Mouse (Mus musculus): ENCODE data around the gene Etl4. TPM values are rescaled to one million over a fixed set of nuclear protein-coding genes. Genes with fewer than 3 reads are reported as not detected.

Gene Etl4
- polyA plus RNA-seq, 1 experiment from 2014 or later, result 76.7 TPM

- no peaks in the 10 kb centered on the region for H3K9me3 ChIP-seq (ENCODE audit: control insufficient read depth, low read depth, low read length)
- no peak overlapping the region for H3K27ac ChIP-seq (ENCODE audit: low read length)
- no peak overlapping the region for H3K9ac ChIP-seq (replicated peaks; ENCODE audit: low read depth, low read length)
- H3K4me2 ChIP-seq (replicated peaks; ENCODE audit: low read depth, low read length), result no peak overlapping the region
- no peaks in the 10 kb centered on the region for H3K27me3 ChIP-seq (ENCODE audit: control insufficient read depth, insufficient read depth, low read length)
- 90% methylated on average over 1 of the region's 1 CpGs for WGBS
- no peak for ATAC-seq (ENCODE audit: insufficient number of reproducible peaks, insufficient read depth, low FRiP score, low read depth)
- H3K36me3 ChIP-seq (ENCODE audit: control insufficient read depth, insufficient read depth, low read length), result no peaks in the 10 kb centered on the region
- no peak overlapping the region for H3K4me3 ChIP-seq (ENCODE audit: low read depth, low read length)
- H3K4me1 ChIP-seq (ENCODE audit: control insufficient read depth, insufficient read depth, low read length), result no peaks in the 10 kb centered on the region
Measured at GRCm38 (mm10) chr2:19933836-19934235, 24.3 kb downstream of the Etl4 start.

GRCm38 (mm10) chr2:19945205-19945604 lies 35.6 kb downstream of the Etl4 start:
- Histone ChIP-seq H3K4me3 (ENCODE audit: low read depth, low read length) (no peak overlapping the region), H3K4me1 (ENCODE audit: control insufficient read depth, insufficient read depth, low read length) (no peaks in the 10 kb centered on the region), H3K27me3 (ENCODE audit: control insufficient read depth, insufficient read depth, low read length) (no peaks in the 10 kb centered on the region), H3K9ac (replicated peaks; ENCODE audit: low read depth, low read length) (no peak overlapping the region), H3K27ac (ENCODE audit: low read length) (no peak overlapping the region), H3K36me3 (ENCODE audit: control insufficient read depth, insufficient read depth, low read length) (no peaks in the 10 kb centered on the region), H3K9me3 (ENCODE audit: control insufficient read depth, low read depth, low read length) (no peaks in the 10 kb centered on the region), H3K4me2 (replicated peaks; ENCODE audit: low read depth, low read length) (no peak overlapping the region)
- WGBS, result 87% methylated on average over 6 of the region's 6 CpGs
- no peak for ATAC-seq (ENCODE audit: insufficient number of reproducible peaks, insufficient read depth, low FRiP score, low read depth)

DNA sequence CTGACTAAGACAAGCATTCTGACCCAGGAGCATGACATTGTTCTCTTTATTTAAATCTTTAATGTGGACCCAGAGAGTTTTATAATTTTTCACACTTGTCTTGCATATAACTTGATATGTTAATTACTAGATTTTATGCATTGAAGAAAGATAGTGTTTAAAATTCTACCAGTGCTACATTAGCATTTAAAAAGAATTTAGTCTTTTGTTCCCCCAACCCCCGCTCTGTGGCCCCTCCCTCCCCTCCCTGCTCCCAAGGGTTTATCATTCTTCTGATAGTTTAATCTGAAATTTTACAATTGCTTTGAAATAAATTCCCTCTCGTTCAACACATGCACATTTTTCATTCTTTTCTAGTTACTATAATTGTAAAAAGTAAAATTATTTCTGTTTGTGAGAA lies 43.4 kb downstream of the Etl4 start:
- H3K9ac ChIP-seq (replicated peaks; ENCODE audit: low read depth, low read length), result no peak overlapping the region
- no peaks in the 10 kb centered on the region for H3K27me3 ChIP-seq (ENCODE audit: control insufficient read depth, insufficient read depth, low read length)
- no peak overlapping the region for H3K27ac ChIP-seq (ENCODE audit: low read length)
- H3K4me2 ChIP-seq (replicated peaks; ENCODE audit: low read depth, low read length), result no peak overlapping the region
- ATAC-seq (ENCODE audit: insufficient number of reproducible peaks, insufficient read depth, low FRiP score, low read depth), result no peak
- WGBS, result 73% methylated on average over 2 of the region's 2 CpGs
- H3K9me3 ChIP-seq (ENCODE audit: control insufficient read depth, low read depth, low read length), result no peaks in the 10 kb centered on the region
- no peaks in the 10 kb centered on the region for H3K4me1 ChIP-seq (ENCODE audit: control insufficient read depth, insufficient read depth, low read length)
- no peak overlapping the region for H3K4me3 ChIP-seq (ENCODE audit: low read depth, low read length)
- no peaks in the 10 kb centered on the region for H3K36me3 ChIP-seq (ENCODE audit: control insufficient read depth, insufficient read depth, low read length)

GRCm38 (mm10) chr2:19966445-19966844 lies 56.9 kb downstream of the Etl4 start:
- no peaks in the 10 kb centered on the region for H3K9me3 ChIP-seq (ENCODE audit: control insufficient read depth, low read depth, low read length)
- no peak overlapping the region for H3K4me3 ChIP-seq (ENCODE audit: low read depth, low read length)
- no peaks in the 10 kb centered on the region for H3K27me3 ChIP-seq (ENCODE audit: control insufficient read depth, insufficient read depth, low read length)
- no peaks in the 10 kb centered on the region for H3K36me3 ChIP-seq (ENCODE audit: control insufficient read depth, insufficient read depth, low read length)
- no peak overlapping the region for H3K27ac ChIP-seq (ENCODE audit: low read length)
- H3K4me2 ChIP-seq (replicated peaks; ENCODE audit: low read depth, low read length), result no peak overlapping the region
- WGBS, result 56% methylated on average over 7 of the region's 7 CpGs
- no peak for ATAC-seq (ENCODE audit: insufficient number of reproducible peaks, insufficient read depth, low FRiP score, low read depth)
- H3K4me1 ChIP-seq (ENCODE audit: control insufficient read depth, insufficient read depth, low read length), result no peaks in the 10 kb centered on the region
- H3K9ac ChIP-seq (replicated peaks; ENCODE audit: low read depth, low read length), result no peak overlapping the region

DNA sequence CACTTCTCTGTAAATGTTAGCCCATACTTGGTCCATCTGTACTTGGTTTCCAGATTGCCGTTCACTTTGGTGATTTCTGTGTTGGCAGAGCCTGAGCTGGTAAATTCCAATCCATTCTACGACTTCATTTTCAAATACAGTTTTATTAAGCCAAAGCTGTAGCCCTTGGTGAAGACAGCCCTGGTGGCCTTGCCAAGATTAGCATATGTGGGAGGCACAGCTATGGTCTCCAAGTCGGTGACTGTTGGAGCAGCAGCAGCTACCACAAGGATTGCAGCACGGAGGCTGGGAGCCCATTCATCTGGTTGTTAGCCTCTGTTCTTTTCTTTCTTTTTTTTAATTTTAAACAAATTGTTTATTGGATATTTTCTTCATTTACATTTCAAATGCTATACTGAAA lies 128.1 kb downstream of the Etl4 start:
- no peak for ATAC-seq (ENCODE audit: insufficient number of reproducible peaks, insufficient read depth, low FRiP score, low read depth)
- H3K9me3 ChIP-seq (ENCODE audit: control insufficient read depth, low read depth, low read length), result no peaks in the 10 kb centered on the region
- H3K4me2 ChIP-seq (replicated peaks; ENCODE audit: low read depth, low read length), result no peak overlapping the region
- no peaks in the 10 kb centered on the region for H3K27me3 ChIP-seq (ENCODE audit: control insufficient read depth, insufficient read depth, low read length)
- no peaks in the 10 kb centered on the region for H3K36me3 ChIP-seq (ENCODE audit: control insufficient read depth, insufficient read depth, low read length)
- no peak overlapping the region for H3K9ac ChIP-seq (replicated peaks; ENCODE audit: low read depth, low read length)
- no peak overlapping the region for H3K27ac ChIP-seq (ENCODE audit: low read length)
- H3K4me3 ChIP-seq (ENCODE audit: low read depth, low read length), result no peak overlapping the region
- 85% methylated on average over 4 of the region's 4 CpGs for WGBS
- no peaks in the 10 kb centered on the region for H3K4me1 ChIP-seq (ENCODE audit: control insufficient read depth, insufficient read depth, low read length)

DNA sequence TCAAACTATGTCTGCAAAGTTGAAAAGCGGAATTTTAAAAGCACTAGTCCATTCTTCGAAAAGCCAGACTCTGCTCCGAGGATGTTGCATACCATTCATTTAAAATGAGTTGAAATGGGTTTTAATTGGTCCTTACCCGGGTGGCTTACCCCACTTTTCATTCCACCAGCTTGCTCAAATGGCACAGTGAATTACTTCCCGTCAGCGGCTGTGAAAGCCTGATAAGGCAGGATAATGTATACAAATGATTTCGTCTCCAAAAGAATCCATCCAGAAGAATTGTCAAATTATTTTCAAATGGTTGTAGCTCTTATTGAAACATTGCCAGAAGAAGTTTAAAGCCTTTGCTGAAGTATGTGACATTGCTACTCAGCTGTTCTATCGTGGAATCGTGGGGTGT lies 162.8 kb downstream of the Etl4 start:
- H3K4me2 ChIP-seq (replicated peaks; ENCODE audit: low read depth, low read length), result no peak overlapping the region
- H3K27me3 ChIP-seq (ENCODE audit: control insufficient read depth, insufficient read depth, low read length), result no peaks in the 10 kb centered on the region
- no peaks in the 10 kb centered on the region for H3K9me3 ChIP-seq (ENCODE audit: control insufficient read depth, low read depth, low read length)
- H3K4me3 ChIP-seq (ENCODE audit: low read depth, low read length), result no peak overlapping the region
- no peaks in the 10 kb centered on the region for H3K36me3 ChIP-seq (ENCODE audit: control insufficient read depth, insufficient read depth, low read length)
- no peaks in the 10 kb centered on the region for H3K4me1 ChIP-seq (ENCODE audit: control insufficient read depth, insufficient read depth, low read length)
- no peak overlapping the region for H3K27ac ChIP-seq (ENCODE audit: low read length)
- H3K9ac ChIP-seq (replicated peaks; ENCODE audit: low read depth, low read length), result no peak overlapping the region
- 29% methylated on average over 9 of the region's 9 CpGs for WGBS
- ATAC-seq (ENCODE audit: insufficient number of reproducible peaks, insufficient read depth, low FRiP score, low read depth), result no peak

GRCm38 (mm10) chr2:20076118-20076796 lies 166.7 kb downstream of the Etl4 start:
- H3K9me3 ChIP-seq (ENCODE audit: control insufficient read depth, low read depth, low read length), result no peaks in the 10 kb centered on the region
- no peak for ATAC-seq (ENCODE audit: insufficient number of reproducible peaks, insufficient read depth, low FRiP score, low read depth)
- H3K27ac ChIP-seq (ENCODE audit: low read length), result no peak overlapping the region
- H3K36me3 ChIP-seq (ENCODE audit: control insufficient read depth, insufficient read depth, low read length), result no peaks in the 10 kb centered on the region
- no peaks in the 10 kb centered on the region for H3K4me1 ChIP-seq (ENCODE audit: control insufficient read depth, insufficient read depth, low read length)
- 80% methylated on average over 4 of the region's 4 CpGs for WGBS
- no peaks in the 10 kb centered on the region for H3K27me3 ChIP-seq (ENCODE audit: control insufficient read depth, insufficient read depth, low read length)
- H3K9ac ChIP-seq (replicated peaks; ENCODE audit: low read depth, low read length), result no peak overlapping the region
- H3K4me2 ChIP-seq (replicated peaks; ENCODE audit: low read depth, low read length), result no peak overlapping the region
- H3K4me3 ChIP-seq (ENCODE audit: low read depth, low read length), result no peak overlapping the region

DNA sequence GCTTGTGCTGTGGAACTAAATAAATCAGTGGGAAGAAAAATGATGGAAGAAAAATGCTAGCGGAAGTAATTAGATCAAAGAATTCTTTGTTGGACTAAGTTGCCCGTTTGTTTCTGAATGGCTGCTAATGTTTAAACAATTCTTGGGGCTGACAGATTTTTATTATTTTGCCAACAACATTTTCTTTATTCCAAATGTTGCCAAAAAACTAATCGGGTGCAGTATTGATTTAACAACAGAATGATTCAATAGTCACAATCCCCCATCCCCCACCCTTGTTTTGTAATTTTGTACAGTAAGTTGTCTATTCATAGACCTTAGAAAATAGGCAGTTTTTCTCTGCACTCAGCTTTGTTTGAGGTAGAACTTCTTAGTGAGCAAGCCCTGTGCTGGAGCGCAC lies 175.2 kb downstream of the Etl4 start:
- Histone ChIP-seq H3K9ac (replicated peaks; ENCODE audit: low read depth, low read length) (no peak overlapping the region), H3K4me2 (replicated peaks; ENCODE audit: low read depth, low read length) (no peak overlapping the region), H3K4me3 (ENCODE audit: low read depth, low read length) (no peak overlapping the region), H3K9me3 (ENCODE audit: control insufficient read depth, low read depth, low read length) (no peaks in the 10 kb centered on the region), H3K4me1 (ENCODE audit: control insufficient read depth, insufficient read depth, low read length) (no peaks in the 10 kb centered on the region), H3K27me3 (ENCODE audit: control insufficient read depth, insufficient read depth, low read length) (no peaks in the 10 kb centered on the region), H3K27ac (ENCODE audit: low read length) (no peak overlapping the region), H3K36me3 (ENCODE audit: control insufficient read depth, insufficient read depth, low read length) (no peaks in the 10 kb centered on the region)
- ATAC-seq (ENCODE audit: insufficient number of reproducible peaks, insufficient read depth, low FRiP score, low read depth), result no peak
- WGBS, result 67% methylated on average over 4 of the region's 4 CpGs

GRCm38 (mm10) chr2:20105456-20105855 lies 195.9 kb downstream of the Etl4 start:
- Histone ChIP-seq H3K9me3 (ENCODE audit: control insufficient read depth, low read depth, low read length) (no peaks in the 10 kb centered on the region), H3K4me2 (replicated peaks; ENCODE audit: low read depth, low read length) (no peak overlapping the region), H3K9ac (replicated peaks; ENCODE audit: low read depth, low read length) (no peak overlapping the region), H3K27me3 (ENCODE audit: control insufficient read depth, insufficient read depth, low read length) (no peaks in the 10 kb centered on the region), H3K4me3 (ENCODE audit: low read depth, low read length) (no peak overlapping the region), H3K36me3 (ENCODE audit: control insufficient read depth, insufficient read depth, low read length) (no peaks in the 10 kb centered on the region), H3K4me1 (ENCODE audit: control insufficient read depth, insufficient read depth, low read length) (no peaks in the 10 kb centered on the region), H3K27ac (ENCODE audit: low read length) (no peak overlapping the region)
- WGBS, result 55% methylated on average over 1 of the region's 1 CpGs
- no peak for ATAC-seq (ENCODE audit: insufficient number of reproducible peaks, insufficient read depth, low FRiP score, low read depth)

Measured in stomach, embryonic 14.5 days (tissue).